Mouse (Mus musculus): ENCODE data around the gene Gpr132.

The Gpr132 gene

DNA sequence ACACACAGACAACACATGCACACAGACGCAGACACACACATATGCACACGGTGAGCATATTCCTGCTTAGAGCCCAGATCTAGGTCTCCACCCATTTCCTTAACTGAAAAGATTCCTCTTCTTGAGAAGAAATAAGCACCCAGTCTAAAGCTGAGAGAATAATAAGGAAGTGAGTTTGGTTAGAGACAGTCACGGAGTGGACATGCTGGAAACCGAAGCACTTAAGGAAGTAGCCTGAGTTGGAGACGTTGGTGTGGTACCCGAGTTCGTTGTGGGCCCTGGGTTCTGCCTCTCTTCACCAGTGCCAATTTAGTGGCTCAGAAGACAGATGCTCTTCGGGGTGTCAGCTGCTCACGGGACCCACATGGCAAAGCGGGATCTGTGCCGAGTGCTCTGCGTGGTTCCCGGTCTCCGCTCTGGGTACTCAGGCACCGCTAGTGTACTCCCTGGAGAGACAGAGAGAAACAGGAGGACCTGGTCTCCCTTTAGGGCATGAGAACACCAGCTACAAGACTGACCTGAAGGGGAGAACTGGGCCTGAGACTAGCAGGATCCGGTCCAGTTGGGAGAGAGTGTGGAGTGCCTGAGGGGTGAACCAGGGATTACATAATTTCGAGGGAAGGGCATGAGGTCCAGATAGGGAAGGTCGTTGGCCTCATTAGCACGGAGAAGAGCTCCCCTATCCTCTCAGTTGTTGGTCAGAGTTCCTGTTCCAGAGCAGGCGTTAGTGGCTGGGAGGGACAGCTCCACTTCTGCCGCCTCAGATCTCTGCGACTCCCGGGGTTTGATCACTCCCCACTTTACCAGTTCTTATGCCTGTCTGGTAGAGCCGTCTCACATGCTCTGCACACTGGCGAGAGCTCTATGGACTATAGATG is 27.6 kb downstream of the Gpr132 start:
- Histone ChIP-seq H3K4me1 (replicated peaks; ENCODE audit: low read depth, low read length) (peaks cover 7% of the 10 kb centered on the region; the same call in 1 of the 2 replicates), H3K27me3 (ENCODE audit: insufficient read depth, low read length) (no peaks in the 10 kb centered on the region), H3K9me3 (ENCODE audit: low read length) (peaks cover 6% of the 10 kb centered on the region), H3K4me3 (replicated peaks; ENCODE audit: low read length) (no peak overlapping the region), H3K36me3 (ENCODE audit: insufficient read depth, low read length) (no peaks in the 10 kb centered on the region)
- no peak for TF ChIP-seq NANOG (IDR thresholded peaks at IDR 0.05; ENCODE audit: borderline replicate concordance, low read length)
- no peak for TF ChIP-seq CTCF (conservative IDR thresholded peaks at IDR 0.05; ENCODE audit: low read length)
- TF ChIP-seq POU5F1 (IDR thresholded peaks at IDR 0.05; ENCODE audit: borderline replicate concordance, low read length): no peak

DNA sequence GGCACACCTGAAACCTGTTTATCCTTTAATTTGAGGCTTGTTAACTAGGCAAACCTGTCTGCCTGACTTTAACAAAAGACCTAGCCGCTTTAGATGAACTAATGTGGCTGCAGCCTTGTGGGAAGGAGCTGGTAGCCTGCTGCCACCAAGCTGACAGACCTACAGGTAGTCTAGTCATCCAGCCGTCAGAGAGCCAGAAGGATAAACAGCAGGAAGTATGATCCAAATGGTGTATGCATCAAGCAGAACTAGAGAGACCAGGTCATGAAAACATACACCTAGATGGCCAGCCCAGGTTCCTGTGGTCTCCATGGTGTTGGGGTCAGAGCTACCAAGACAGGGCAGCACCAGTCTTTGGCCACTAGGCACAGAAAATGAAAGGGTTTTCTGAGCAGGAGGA is 33.0 kb downstream of the Gpr132 start:
- peaks cover 32% of the 10 kb centered on the region for H3K4me1 ChIP-seq (replicated peaks; ENCODE audit: low read depth, low read length)
- TF ChIP-seq POU5F1 (IDR thresholded peaks at IDR 0.05; ENCODE audit: borderline replicate concordance, low read length) (no peak), NANOG (IDR thresholded peaks at IDR 0.05; ENCODE audit: borderline replicate concordance, low read length) (no peak), CTCF (conservative IDR thresholded peaks at IDR 0.05; ENCODE audit: low read length) (no peak)
- H3K27me3 ChIP-seq (ENCODE audit: insufficient read depth, low read length): no peaks in the 10 kb centered on the region
- peaks cover 6% of the 10 kb centered on the region for H3K9me3 ChIP-seq (ENCODE audit: low read length)
- no peak overlapping the region for H3K4me3 ChIP-seq (replicated peaks; ENCODE audit: low read length)
- H3K36me3 ChIP-seq (ENCODE audit: insufficient read depth, low read length): peaks cover 13% of the 10 kb centered on the region

DNA sequence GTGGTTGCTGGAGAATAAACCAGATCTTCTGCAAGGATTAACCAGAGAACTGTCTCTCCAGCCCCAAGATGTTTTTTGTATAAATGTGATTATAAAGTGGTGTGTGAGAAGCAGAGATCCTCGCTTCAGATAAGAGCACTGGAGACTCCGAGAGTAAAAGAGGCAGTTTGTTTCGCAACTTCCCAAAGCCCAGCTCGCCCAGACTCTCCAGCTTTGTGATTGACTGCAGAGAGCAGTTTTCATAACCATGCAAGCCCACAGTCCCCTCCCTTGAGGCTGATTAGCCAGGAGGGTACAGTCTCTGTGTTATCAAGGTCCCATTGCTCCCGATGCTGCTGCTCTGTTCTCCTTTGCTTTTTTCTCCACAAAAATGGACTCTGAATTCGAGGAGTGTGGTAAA is 34.5 kb downstream of the Gpr132 start:
- Histone ChIP-seq H3K4me3 (replicated peaks; ENCODE audit: low read length) (no peak overlapping the region), H3K27me3 (ENCODE audit: insufficient read depth, low read length) (no peaks in the 10 kb centered on the region)
- TF ChIP-seq CTCF (conservative IDR thresholded peaks at IDR 0.05; ENCODE audit: low read length): no peak

DNA sequence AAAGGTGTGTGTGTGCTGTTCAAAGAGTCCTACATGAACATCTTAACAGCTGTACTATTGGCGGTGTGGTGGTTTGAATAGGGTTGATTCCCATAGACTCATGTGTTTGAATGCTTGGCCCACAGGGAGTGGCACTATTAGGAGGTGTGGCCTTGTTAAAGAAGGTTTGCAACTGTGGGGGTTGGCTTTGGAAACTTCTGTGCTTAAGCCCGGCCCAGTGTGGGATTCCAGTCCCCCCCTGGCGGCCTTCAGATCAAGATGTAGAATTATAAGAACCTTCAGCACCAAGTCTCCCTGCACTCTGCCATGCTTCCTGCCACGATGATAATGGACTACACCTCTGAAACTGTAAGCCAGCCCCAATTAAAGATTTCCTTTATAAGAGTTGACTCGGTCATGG is 35.6 kb downstream of the Gpr132 start:
- H3K27me3 ChIP-seq (ENCODE audit: insufficient read depth, low read length): no peaks in the 10 kb centered on the region
- H3K4me1 ChIP-seq (replicated peaks; ENCODE audit: low read depth, low read length): peaks cover 41% of the 10 kb centered on the region
- TF ChIP-seq POU5F1 (IDR thresholded peaks at IDR 0.05; ENCODE audit: borderline replicate concordance, low read length): no peak
- TF ChIP-seq NANOG (IDR thresholded peaks at IDR 0.05; ENCODE audit: borderline replicate concordance, low read length): no peak
- TF ChIP-seq CTCF (conservative IDR thresholded peaks at IDR 0.05; ENCODE audit: low read length): no peak
- peaks cover 23% of the 10 kb centered on the region for H3K36me3 ChIP-seq (ENCODE audit: insufficient read depth, low read length)
- H3K9me3 ChIP-seq (ENCODE audit: low read length): no peaks in the 10 kb centered on the region
- H3K4me3 ChIP-seq (replicated peaks; ENCODE audit: low read length): peak overlapping the region; percentile 41; the same call in 1 of the 2 replicates

More for the DNA sequence above, 34.5 kb downstream of the Gpr132 start:
- Histone ChIP-seq H3K36me3 (ENCODE audit: insufficient read depth, low read length) (peaks cover 13% of the 10 kb centered on the region), H3K9me3 (ENCODE audit: low read length) (no peaks in the 10 kb centered on the region), H3K4me1 (replicated peaks; ENCODE audit: low read depth, low read length) (peaks cover 35% of the 10 kb centered on the region)

DNA sequence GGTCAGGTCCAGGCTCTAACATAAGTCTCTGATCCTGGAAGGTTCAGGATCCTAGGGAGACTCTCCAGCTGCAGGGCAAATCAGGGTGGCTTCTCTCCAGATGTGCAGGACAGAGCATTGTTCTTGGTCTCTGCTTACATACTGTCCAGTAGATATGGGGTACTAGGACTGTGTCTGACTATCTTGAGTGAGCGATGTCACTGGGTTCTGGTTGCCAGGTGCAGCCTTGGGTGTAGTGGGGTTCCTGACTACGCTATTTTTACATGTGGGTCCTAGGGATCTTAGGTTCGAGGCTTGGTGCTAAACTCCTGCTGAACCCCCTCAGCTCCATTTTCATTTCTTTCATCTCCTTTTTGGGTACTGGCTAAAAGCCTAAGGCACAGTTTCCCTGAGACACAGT is 37.5 kb downstream of the Gpr132 start:
- no peak for TF ChIP-seq NANOG (IDR thresholded peaks at IDR 0.05; ENCODE audit: borderline replicate concordance, low read length)
- TF ChIP-seq CTCF (conservative IDR thresholded peaks at IDR 0.05; ENCODE audit: low read length): no peak
- no peak for TF ChIP-seq POU5F1 (IDR thresholded peaks at IDR 0.05; ENCODE audit: borderline replicate concordance, low read length)
- H3K4me3 ChIP-seq (replicated peaks; ENCODE audit: low read length): peak overlapping the region; percentile 88
- no peaks in the 10 kb centered on the region for H3K9me3 ChIP-seq (ENCODE audit: low read length)
- no peaks in the 10 kb centered on the region for H3K27me3 ChIP-seq (ENCODE audit: insufficient read depth, low read length)
- H3K4me1 ChIP-seq (replicated peaks; ENCODE audit: low read depth, low read length): peaks cover 59% of the 10 kb centered on the region
- H3K36me3 ChIP-seq (ENCODE audit: insufficient read depth, low read length): peaks cover 42% of the 10 kb centered on the region

DNA sequence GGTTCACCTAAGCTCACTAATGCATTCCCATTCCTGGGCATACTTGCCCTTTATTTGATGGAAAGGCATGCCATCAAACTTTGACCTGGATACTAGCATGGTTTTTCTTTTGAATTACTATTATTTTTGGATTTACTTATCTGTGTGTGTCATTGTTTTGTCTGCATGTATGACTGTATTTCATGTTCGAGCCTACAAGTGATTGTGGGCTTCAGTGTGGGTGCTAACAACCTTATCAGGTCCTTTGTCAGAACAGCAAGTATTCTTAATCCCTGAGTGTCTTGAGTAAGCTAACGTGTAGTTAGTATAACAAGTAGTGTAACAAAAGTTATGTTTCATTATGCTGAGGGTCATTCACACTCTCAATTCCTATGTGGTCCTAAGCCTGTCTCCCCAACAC is 37.9 kb downstream of the Gpr132 start:
- no peak for TF ChIP-seq POU5F1 (IDR thresholded peaks at IDR 0.05; ENCODE audit: borderline replicate concordance, low read length)
- no peak for TF ChIP-seq NANOG (IDR thresholded peaks at IDR 0.05; ENCODE audit: borderline replicate concordance, low read length)
- no peak for TF ChIP-seq CTCF (conservative IDR thresholded peaks at IDR 0.05; ENCODE audit: low read length)
- peaks cover 63% of the 10 kb centered on the region for H3K4me1 ChIP-seq (replicated peaks; ENCODE audit: low read depth, low read length)
- H3K36me3 ChIP-seq (ENCODE audit: insufficient read depth, low read length): peaks cover 45% of the 10 kb centered on the region
- no peaks in the 10 kb centered on the region for H3K27me3 ChIP-seq (ENCODE audit: insufficient read depth, low read length)
- no peaks in the 10 kb centered on the region for H3K9me3 ChIP-seq (ENCODE audit: low read length)
- peak overlapping the region; percentile 88 for H3K4me3 ChIP-seq (replicated peaks; ENCODE audit: low read length)

DNA sequence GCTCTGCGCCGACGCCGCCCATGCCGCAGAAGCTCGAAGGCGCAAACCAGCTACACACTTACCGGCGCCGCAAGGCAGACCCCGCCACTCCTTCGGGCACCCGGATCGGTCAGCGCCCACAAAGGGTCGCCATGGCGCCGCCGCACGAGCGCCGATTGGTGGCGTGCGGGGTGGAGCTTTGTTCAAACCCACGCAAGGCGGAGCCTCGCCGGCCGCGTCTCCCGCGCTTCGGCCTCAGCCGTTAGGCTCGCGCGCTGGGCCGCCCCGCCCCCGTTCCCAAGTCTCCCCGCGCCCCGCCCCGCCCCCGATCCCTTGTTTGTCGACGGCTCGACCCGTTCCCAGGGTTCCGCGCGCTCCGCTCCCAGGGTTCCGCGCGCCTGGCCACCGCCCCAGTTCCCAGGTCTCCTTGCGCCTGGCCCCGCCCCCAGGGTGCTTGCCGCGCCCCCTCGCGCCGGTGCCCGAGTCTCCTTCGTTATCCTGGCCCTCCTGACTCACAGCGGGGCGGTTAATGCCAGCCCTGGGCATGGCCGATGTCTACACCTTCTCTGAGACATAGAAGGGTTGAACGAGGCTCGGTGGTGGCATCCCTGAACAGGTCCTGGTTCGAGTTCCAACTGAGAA is 38.7 kb downstream of the Gpr132 start, which contains the start of gene Cdca4:
Gene Cdca4, minus strand, starts transcription at position 180 of the 621 bp plus-strand sequence.
- peaks cover 71% of the 10 kb centered on the region for H3K4me1 ChIP-seq (replicated peaks; ENCODE audit: low read depth, low read length)
- peak within 1 kb of the TSS; percentile 97 for H3K4me3 ChIP-seq (replicated peaks; ENCODE audit: low read length)
- TF ChIP-seq CTCF (conservative IDR thresholded peaks at IDR 0.05; ENCODE audit: low read length) (no peak), NANOG (IDR thresholded peaks at IDR 0.05; ENCODE audit: borderline replicate concordance, low read length) (no peak)
- H3K9me3 ChIP-seq (ENCODE audit: low read length): no peaks in the 10 kb centered on the region
- no peaks in the 10 kb centered on the region for H3K27me3 ChIP-seq (ENCODE audit: insufficient read depth, low read length)
- peaks cover 53% of the 10 kb centered on the region for H3K36me3 ChIP-seq (ENCODE audit: insufficient read depth, low read length)

DNA sequence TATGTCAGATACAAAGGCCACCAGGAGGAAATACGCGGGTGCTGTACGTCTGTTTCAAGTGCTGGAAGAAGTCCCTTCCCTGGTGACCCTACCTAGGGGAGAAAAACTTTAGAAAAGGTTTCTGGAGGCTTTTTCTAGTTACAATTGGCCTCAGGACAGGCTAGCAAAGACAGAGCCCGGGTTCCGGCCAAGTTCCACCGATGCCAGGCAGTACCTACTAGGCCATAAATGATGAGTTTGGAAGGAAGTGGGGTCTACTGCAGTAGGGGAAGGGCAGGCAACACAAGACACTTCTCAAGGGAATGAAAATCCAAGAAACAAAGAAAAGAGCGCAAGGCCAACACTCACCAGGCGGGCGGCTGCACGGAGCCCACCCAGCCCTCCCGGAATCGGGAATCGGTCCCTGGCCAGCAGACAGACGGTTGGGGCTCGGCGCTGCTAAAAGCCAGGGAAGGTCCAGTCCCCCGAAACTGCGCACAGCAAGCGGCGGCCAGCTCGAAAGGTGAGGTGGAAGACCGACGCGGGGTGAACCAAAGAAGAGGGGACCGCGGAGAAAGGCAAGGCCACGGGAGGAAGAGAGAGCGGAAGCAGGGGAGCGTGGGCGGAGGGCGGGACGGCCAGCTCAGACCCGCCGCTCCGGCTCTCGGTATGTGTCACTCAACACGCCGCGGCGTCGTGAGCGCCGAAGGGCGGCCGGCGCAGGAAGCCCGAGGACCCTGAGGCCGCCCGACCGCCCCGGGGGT is 39.4 kb downstream of the Gpr132 start:
- H3K27me3 ChIP-seq (ENCODE audit: insufficient read depth, low read length): no peaks in the 10 kb centered on the region
- TF ChIP-seq CTCF (conservative IDR thresholded peaks at IDR 0.05; ENCODE audit: low read length) (no peak), NANOG (IDR thresholded peaks at IDR 0.05; ENCODE audit: borderline replicate concordance, low read length) (no peak), POU5F1 (IDR thresholded peaks at IDR 0.05; ENCODE audit: borderline replicate concordance, low read length) (no peak)
- no peaks in the 10 kb centered on the region for H3K9me3 ChIP-seq (ENCODE audit: low read length)

More for the DNA sequence above, 39.4 kb downstream of the Gpr132 start:
- Histone ChIP-seq H3K4me3 (replicated peaks; ENCODE audit: low read length) (peak overlapping the region; percentile 97), H3K36me3 (ENCODE audit: insufficient read depth, low read length) (peaks cover 60% of the 10 kb centered on the region), H3K4me1 (replicated peaks; ENCODE audit: low read depth, low read length) (peaks cover 78% of the 10 kb centered on the region)

Data from E14TG2a.4 (cell line).